In the genomic region with DNA sequence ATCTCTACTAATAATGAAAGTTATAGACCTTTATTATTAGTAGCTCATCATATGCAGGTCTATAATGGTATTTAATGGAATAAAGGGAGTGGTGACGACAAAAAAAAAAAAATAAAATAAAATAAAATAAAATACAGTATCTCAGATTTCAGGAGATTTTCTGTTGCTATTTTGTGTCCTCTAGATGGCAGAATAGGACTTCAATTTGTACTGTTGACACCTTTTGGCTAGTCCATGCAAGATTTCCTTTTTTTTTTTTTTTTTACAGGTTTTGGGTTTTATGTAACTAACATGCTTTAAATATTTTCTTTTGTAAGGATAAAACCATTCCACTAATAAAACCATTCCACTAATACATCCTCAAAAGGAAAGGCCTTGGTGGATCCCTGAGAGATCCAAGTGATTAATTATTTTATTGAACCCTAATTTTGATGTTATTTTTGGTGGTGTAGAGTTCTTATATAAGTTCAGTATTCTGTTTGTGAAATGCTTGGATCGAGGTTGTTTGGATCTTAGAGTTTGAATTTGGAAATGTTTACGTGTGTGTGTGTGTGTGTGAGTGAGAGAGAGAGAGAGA, we compare ENCODE assay signal across 15 mouse cellular contexts. TPM values are rescaled to one million over a fixed set of nuclear protein-coding genes. Genes with fewer than 3 reads are reported as not detected.
DNase-seq lines count a peak whose midpoint lies in the region; ATAC-seq and TF ChIP-seq lines count a peak whose summit lies in the region.
"Had no signal": no experiment of that assay in that cellular context is flagged by ENCODE, and none has a peak within 500 bp of the region (broad histone marks: within the 10 kb centered on the region; RNA-seq: fewer than 3 reads in every experiment).

No protein-coding gene starts in this region.

- H3K4me2 ChIP-seq in forebrain, embryonic 11.5 days (ENCODE audit: low read depth, low read length, severe bottlenecking): no peak overlapping the region
- H3K4me2 ChIP-seq: hindbrain, embryonic 15.5 days; limb, embryonic 13.5 days; neural tube, embryonic 15.5 days had no signal

- peak; percentile 97 for TF ChIP-seq RAD21 in MEL (IDR thresholded peaks at IDR 0.05; ENCODE audit: low read depth, low read length)

- ATAC-seq in erythroid progenitor cell, adult 5-6 weeks (replicated peaks; ENCODE audit: low FRiP score, poor library complexity, severe bottlenecking): no peak
- no peak for ATAC-seq in forebrain, embryonic 11.5 days (replicated peaks; ENCODE audit: low FRiP score)

- peak; percentile 38 for DNase-seq in embryo, embryonic 10.5 days (ENCODE audit: low spot score)
- no peak for DNase-seq in embryo, embryonic 10 days (ENCODE audit: low spot score)
- no peak for DNase-seq in layer of hippocampus, adult 2 months (ENCODE audit: low spot score in 2 of 2)
- no peak for DNase-seq in layer of hippocampus, postnatal 10 days (ENCODE audit: low spot score in 2 of 2)
- DNase-seq in MEL (ENCODE audit: low read depth, low spot score): peak; percentile 57
- peak; percentile 18 for DNase-seq in fibroblast of lung, adult 2 months (ENCODE audit: low read depth)
- no peak for DNase-seq in forebrain, embryonic 11.5 days (ENCODE audit: low spot score)
- DNase-seq: B cell, adult 2 months; spleen, adult 18-20 months; thymus, postnatal 4 days had no signal

- no peak for TF ChIP-seq EP300 in MEL (IDR thresholded peaks at IDR 0.05; ENCODE audit: low read depth in 1 of 2, low read length in 2 of 2)

- no peaks in the 10 kb centered on the region for H3K9me3 ChIP-seq in MEL (replicated peaks; ENCODE audit: insufficient read depth, low read length)
- H3K9me3 ChIP-seq in forebrain, embryonic 11.5 days (ENCODE audit: control insufficient read depth, low read length): no peaks in the 10 kb centered on the region
- H3K9me3 ChIP-seq: hindbrain, embryonic 15.5 days; limb, embryonic 13.5 days; megakaryocyte, embryonic 14.5 days; neural tube, embryonic 15.5 days had no signal

- H3K9ac ChIP-seq in MEL (ENCODE audit: control insufficient read depth, low read depth, low read length, poor library complexity, severe bottlenecking): no peak overlapping the region
- no peak overlapping the region for H3K9ac ChIP-seq in forebrain, embryonic 11.5 days (ENCODE audit: low read length)
- H3K9ac ChIP-seq: hindbrain, embryonic 15.5 days; limb, embryonic 13.5 days; neural tube, embryonic 15.5 days had no signal

- no peaks in the 10 kb centered on the region for H3K36me3 ChIP-seq in MEL (ENCODE audit: control insufficient read depth in 1 of 2, insufficient read depth in 2 of 2, low read length in 2 of 2)
- no peaks in the 10 kb centered on the region for H3K36me3 ChIP-seq in forebrain, embryonic 11.5 days (ENCODE audit: control insufficient read depth, insufficient read depth, low read length)
- H3K36me3 ChIP-seq: hindbrain, embryonic 15.5 days; limb, embryonic 13.5 days; neural tube, embryonic 15.5 days had no signal

- peak; percentile 79 for TF ChIP-seq CTCF in layer of hippocampus, adult 2 months (conservative IDR thresholded peaks at IDR 0.05)
- peak in 2 of 3 experiments; percentile 23 to 67; a peak in 4 of 6 replicates for TF ChIP-seq CTCF in MEL (IDR thresholded peaks at IDR 0.05 in 2 of 3, conservative IDR thresholded peaks at IDR 0.05 in 1 of 3; ENCODE audit: control insufficient read depth in 1 of 3, insufficient read depth in 1 of 3, low read depth in 2 of 3, low read length in 3 of 3, poor library complexity in 1 of 3, severe bottlenecking in 1 of 3)

- no peak for TF ChIP-seq POLR2A in MEL (IDR thresholded peaks at IDR 0.05; ENCODE audit: control insufficient read depth in 1 of 2, insufficient read depth in 1 of 2, low read depth in 1 of 2, low read length in 2 of 2, poor library complexity in 1 of 2)

- no peaks in the 10 kb centered on the region for H3K79me2 ChIP-seq in MEL (ENCODE audit: control insufficient read depth, insufficient read depth, low read length, poor library complexity)

- H3K27ac ChIP-seq in layer of hippocampus, adult 2 months: no peak overlapping the region
- no peak overlapping the region for H3K27ac ChIP-seq in MEL (ENCODE audit: control insufficient read depth, low read depth, low read length)
- H3K27ac ChIP-seq in forebrain, embryonic 11.5 days (ENCODE audit: low read depth, low read length): no peak overlapping the region
- H3K27ac ChIP-seq: hindbrain, embryonic 15.5 days; limb, embryonic 13.5 days; neural tube, embryonic 15.5 days had no signal

- H3K4me1 ChIP-seq in MEL (ENCODE audit: control insufficient read depth in 1 of 2, insufficient read depth in 2 of 2, low read length in 2 of 2): no peaks in the 10 kb centered on the region
- no peaks in the 10 kb centered on the region for H3K4me1 ChIP-seq in forebrain, embryonic 11.5 days (replicated peaks; ENCODE audit: control insufficient read depth, insufficient read depth, low read length)
- H3K4me1 ChIP-seq: hindbrain, embryonic 15.5 days; limb, embryonic 13.5 days; megakaryocyte, embryonic 14.5 days; neural tube, embryonic 15.5 days had no signal

- no peak overlapping the region for H3K4me3 ChIP-seq in layer of hippocampus, adult 2 months
- H3K4me3 ChIP-seq in MEL (ENCODE audit: control insufficient read depth in 1 of 2, insufficient read depth in 1 of 2, low read depth in 2 of 2, low read length in 2 of 2): no peak overlapping the region
- H3K4me3 ChIP-seq in forebrain, embryonic 11.5 days (ENCODE audit: low read depth, low read length): no peak overlapping the region
- H3K4me3 ChIP-seq: hindbrain, embryonic 15.5 days; limb, embryonic 13.5 days; megakaryocyte, embryonic 14.5 days; neural tube, embryonic 15.5 days had no signal

- WGBS in forebrain, embryonic 11.5 days: 67% methylated on average over 3 of the region's 3 CpGs

- no peaks in the 10 kb centered on the region for H3K27me3 ChIP-seq in MEL (ENCODE audit: control insufficient read depth in 1 of 2, insufficient read depth in 2 of 2, low read length in 2 of 2)
- no peaks in the 10 kb centered on the region for H3K27me3 ChIP-seq in forebrain, embryonic 11.5 days (ENCODE audit: control insufficient read depth, insufficient read depth, low read length)
- H3K27me3 ChIP-seq: limb, embryonic 13.5 days; megakaryocyte, embryonic 14.5 days; neural tube, embryonic 15.5 days had no signal

TF ChIP-seq in MEL, 35 proteins besides CTCF, POLR2A, EP300 and RAD21:
- no peak for TF ChIP-seq USF2 (IDR thresholded peaks at IDR 0.05; ENCODE audit: borderline replicate concordance in 1 of 2, insufficient read depth in 1 of 2, low read depth in 1 of 2, low read length in 2 of 2)
- no peak for TF ChIP-seq RCOR1 (IDR thresholded peaks at IDR 0.05; ENCODE audit: low read depth, low read length)
- peak; percentile 93 for TF ChIP-seq ZC3H11A (IDR thresholded peaks at IDR 0.05; ENCODE audit: low read depth, low read length)
- TF ChIP-seq SMC3 (IDR thresholded peaks at IDR 0.05; ENCODE audit: low read depth, low read length): peak; percentile 82
- TF ChIP-seq MAX (IDR thresholded peaks at IDR 0.05; ENCODE audit: low read length): no peak
- TF ChIP-seq MAZ (IDR thresholded peaks at IDR 0.05; ENCODE audit: low read depth, low read length): no peak
- TF ChIP-seq ZNF384 (IDR thresholded peaks at IDR 0.05; ENCODE audit: low read depth, low read length): peak; percentile 98
- TF ChIP-seq KAT2A (conservative IDR thresholded peaks at IDR 0.05; ENCODE audit: low read depth, low read length): no peak
TF ChIP-seq in MEL: peak in this region for 3.

RNA-seq across cellular contexts. Expression of a gene that starts 41.7 kb away (rescaled TPM):
- 10 to 100 TPM in 1 of 2 experiments, 1 to 10 TPM in 1; 8.5 to 14.6 TPM for total RNA-seq in layer of hippocampus, adult 2 months (2021)
- total RNA-seq in layer of hippocampus, postnatal 10 days (2021): 10 to 100 TPM; 10.6 to 15.7 TPM
- total RNA-seq in MEL (2012; rRNA removed): 4.2 and 5.4 TPM in 2 replicates
- polyA plus RNA-seq in MEL (2012; ENCODE audit: insufficient read depth in 1 of 2, insufficient read length in 2 of 2, low read depth in 1 of 2, low replicate concordance in 2 of 2, missing spikeins in 1 of 2): 1 to 10 TPM in 1 of 2 experiments, not detected in 1; 6.3 TPM
- 2.5 and 5.9 TPM in 2 replicates for total RNA-seq in erythroid progenitor cell, adult 5-6 weeks (2015; ENCODE audit: low replicate concordance)
- 2.6 and 3.1 TPM in 2 replicates for total RNA-seq in erythroid progenitor cell, adult 5-6 weeks (2017; ENCODE audit: low replicate concordance)
- 11.3 and 12.4 TPM in 2 replicates for polyA plus RNA-seq in forebrain, embryonic 11.5 days (2014; fragmentation: Nextera tagmentation; extraction: Ambion mirVana)

RNA-seq across cellular contexts. Expression of a gene that starts 47.4 kb away (rescaled TPM):
- 10 to 100 TPM; 24.9 to 33.6 TPM for total RNA-seq in layer of hippocampus, adult 2 months (2021)
- total RNA-seq in layer of hippocampus, postnatal 10 days (2021): 10 to 100 TPM; 44.3 to 50.4 TPM
- 10.7 and 12.8 TPM in 2 replicates for total RNA-seq in MEL (2012; rRNA removed)
- polyA plus RNA-seq in MEL (2012; ENCODE audit: insufficient read depth in 1 of 2, insufficient read length in 2 of 2, low read depth in 1 of 2, low replicate concordance in 2 of 2, missing spikeins in 1 of 2): 10 to 100 TPM in 1 of 2 experiments, not detected in 1; 10.6 TPM
- total RNA-seq in erythroid progenitor cell, adult 5-6 weeks (2015; ENCODE audit: low replicate concordance): 5.0 and 6.3 TPM in 2 replicates
- total RNA-seq in erythroid progenitor cell, adult 5-6 weeks (2017; ENCODE audit: low replicate concordance): 3.0 and 3.3 TPM in 2 replicates
- 46.2 and 53.7 TPM in 2 replicates for polyA plus RNA-seq in forebrain, embryonic 11.5 days (2014; fragmentation: Nextera tagmentation; extraction: Ambion mirVana)

Comparison
In these comparisons a context has a peak if more than half of its experiments do, and no peak if none do; other contexts are left out.
1. DNase-seq: peak in embryo, embryonic 10.5 days (single experiment), MEL (single experiment) and fibroblast of lung, adult 2 months (single experiment); none in embryo, embryonic 10 days (single experiment), layer of hippocampus, adult 2 months (0 of 2), layer of hippocampus, postnatal 10 days (0 of 2) and forebrain, embryonic 11.5 days (single experiment).